Mouse (Mus musculus) limb, embryonic 10.5 days (tissue): ENCODE results near the gene Tax1bp3. TPM values are rescaled to one million over a fixed set of nuclear protein-coding genes. Genes with fewer than 3 reads are reported as not detected.

Experiments used
- DNase-seq: peaks from one replicate; pipeline ENCODE4 v3.0.0-alpha.2; 2017; ENCODE audit warnings: low spot score
- H3K27ac ChIP-seq: fragments of 300-500 bp; sonication (generic); 2 replicates; pipeline ENCODE4 v1.5.1; 2016; ENCODE audit warnings: mild to moderate bottlenecking
- H3K27me3 ChIP-seq: fragments of 300-500 bp; sonication (generic); 2 replicates; pipeline ENCODE4 v1.6.1; 2016; ENCODE audit warnings: low read depth, mild to moderate bottlenecking; ENCODE audit not compliant: poor library complexity, severe bottlenecking
- H3K36me3 ChIP-seq: fragments of 300-500 bp; sonication (generic); 2 replicates; pipeline ENCODE4 v1.6.1; 2016; ENCODE audit warnings: mild to moderate bottlenecking, moderate library complexity
- H3K4me1 ChIP-seq: fragments of 300-500 bp; sonication (generic); 2 replicates; pipeline ENCODE4 v1.6.1; 2016
- H3K4me3 ChIP-seq: fragments of 300-500 bp; sonication (generic); 2 replicates; pipeline ENCODE4 v1.5.1; 2016; ENCODE audit warnings: mild to moderate bottlenecking, moderate library complexity
- H3K9me3 ChIP-seq: fragments of 300-500 bp; sonication (generic); replicated peaks from 2 replicates; pipeline ENCODE4 v1.6.1; 2016; ENCODE audit warnings: mild to moderate bottlenecking
- WGBS: fragments of 180-500 bp; shearing (Covaris S2); methylation state at CpG from one replicate; pipeline ENCODE4 v1.1.7; 2016; 5-methylcytosine and 5-hydroxymethylcytosine counted together
- polyA plus RNA-seq: library from polyadenylated mRNA; unstranded; fragments of >200 nt; fragmentation: Nextera tagmentation; extraction: Ambion mirVana; gene quantifications from 2 replicates; pipeline ENCODE4 v1.2.1, GENCODE M21; 2016

Gene Tax1bp3
- polyA plus RNA-seq, 1 experiment from 2014 or later, result 226 TPM

DNA sequence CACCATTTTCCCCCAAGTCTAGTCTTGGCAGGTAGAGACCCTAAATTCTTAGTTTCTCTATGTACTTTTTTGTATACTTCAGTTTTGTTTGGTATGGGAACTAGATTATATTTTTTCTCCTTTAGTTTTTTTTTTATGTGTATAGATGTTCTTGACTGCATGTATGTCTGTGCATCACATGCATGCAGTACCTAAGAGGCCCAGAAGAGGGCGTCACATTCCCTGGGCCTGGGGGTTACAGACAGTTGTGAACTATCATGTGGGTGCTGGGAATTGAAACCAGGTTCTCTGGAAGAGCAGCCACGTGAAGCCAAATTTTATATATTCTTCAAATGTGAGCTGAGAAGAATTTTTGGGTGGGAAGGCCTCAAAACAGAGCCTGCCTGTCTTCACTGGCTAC lies 42.8 kb downstream of the Tax1bp3 start:
- Histone ChIP-seq H3K36me3 (no peaks in the 10 kb centered on the region), H3K4me1 (no peaks in the 10 kb centered on the region), H3K4me3 (no peak overlapping the region), H3K9me3 (no peaks in the 10 kb centered on the region), H3K27ac (no peak overlapping the region), H3K27me3 (no peaks in the 10 kb centered on the region)
- DNase-seq, result no peak
- 52% methylated on average over 2 of the region's 2 CpGs for WGBS

DNA sequence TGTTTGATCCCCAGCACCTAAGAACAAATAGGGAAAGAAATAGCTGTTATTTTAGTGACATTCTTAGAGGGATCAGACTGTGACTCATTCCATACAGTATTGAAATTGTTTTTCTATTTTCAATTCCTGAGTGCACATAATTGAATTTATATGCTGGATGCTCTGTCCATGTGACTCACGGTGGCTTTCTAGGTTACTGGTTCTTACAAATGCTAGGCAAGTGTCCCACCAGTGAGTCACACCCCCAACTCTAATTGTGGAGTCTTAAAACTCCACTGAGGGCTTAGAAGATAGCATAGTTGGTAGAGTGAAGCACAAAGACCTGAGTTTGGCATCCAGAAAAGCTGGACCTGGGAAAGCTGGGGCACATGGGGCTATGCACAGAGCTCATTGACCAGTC lies 43.8 kb downstream of the Tax1bp3 start:
- no peak overlapping the region for H3K27ac ChIP-seq
- DNase-seq, result no peak
- no peaks in the 10 kb centered on the region for H3K9me3 ChIP-seq
- H3K4me1 ChIP-seq, result no peaks in the 10 kb centered on the region
- H3K36me3 ChIP-seq, result no peaks in the 10 kb centered on the region
- no peak overlapping the region for H3K4me3 ChIP-seq
- WGBS, result 86% methylated on average over 1 of the region's 1 CpGs
- no peaks in the 10 kb centered on the region for H3K27me3 ChIP-seq

DNA sequence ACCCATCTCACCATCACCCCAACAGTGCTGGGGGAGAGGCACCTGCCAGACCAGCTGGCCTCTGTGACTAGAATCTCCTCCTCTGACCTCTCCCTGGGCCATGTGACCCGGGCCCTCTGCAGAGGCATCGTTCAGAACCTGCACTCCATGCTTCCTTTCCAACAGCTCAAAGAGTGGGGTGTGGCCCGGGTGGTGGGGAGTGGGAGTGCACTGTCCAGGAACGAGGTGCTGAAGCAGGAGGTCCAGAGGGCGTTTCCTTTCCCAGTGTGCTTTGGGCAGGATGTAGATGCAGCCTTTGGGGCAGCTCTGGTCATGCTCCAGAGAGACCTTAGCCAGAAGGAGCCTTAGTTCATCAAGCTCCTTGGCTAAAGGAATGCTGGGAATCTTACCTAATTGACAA lies 46.0 kb downstream of the Tax1bp3 start:
- H3K27ac ChIP-seq, result no peak overlapping the region
- WGBS, result 39% methylated on average over 5 of the region's 5 CpGs
- H3K4me1 ChIP-seq, result no peaks in the 10 kb centered on the region
- H3K36me3 ChIP-seq, result no peaks in the 10 kb centered on the region
- H3K4me3 ChIP-seq, result no peak overlapping the region
- no peaks in the 10 kb centered on the region for H3K27me3 ChIP-seq
- H3K9me3 ChIP-seq, result no peaks in the 10 kb centered on the region
- DNase-seq, result no peak

DNA sequence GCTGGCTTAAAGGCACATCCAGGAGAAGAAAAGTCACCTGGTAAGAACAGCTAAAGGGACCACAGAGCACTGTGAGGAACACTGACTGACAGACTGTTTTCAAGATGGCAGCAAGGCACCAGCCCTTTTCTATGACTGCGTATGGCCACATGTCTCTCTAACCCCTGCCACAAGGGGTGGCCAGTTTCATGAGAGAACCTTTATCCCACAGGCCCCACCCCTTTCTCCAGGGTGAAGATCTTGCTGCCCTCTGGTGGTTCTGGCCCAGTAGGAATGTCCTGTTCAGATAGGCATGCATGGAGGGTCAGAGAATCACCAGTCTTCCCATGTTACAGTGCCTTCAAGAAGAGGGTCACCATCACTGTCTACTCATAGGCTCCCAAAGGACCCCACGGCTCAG lies 47.1 kb downstream of the Tax1bp3 start:
- Histone ChIP-seq H3K4me3 (no peak overlapping the region), H3K36me3 (no peaks in the 10 kb centered on the region), H3K27me3 (no peaks in the 10 kb centered on the region), H3K4me1 (no peaks in the 10 kb centered on the region), H3K9me3 (no peaks in the 10 kb centered on the region; the same call in 1 of the 2 replicates), H3K27ac (no peak overlapping the region)
- no peak for DNase-seq
- WGBS, result 79% methylated on average over 2 of the region's 2 CpGs

DNA sequence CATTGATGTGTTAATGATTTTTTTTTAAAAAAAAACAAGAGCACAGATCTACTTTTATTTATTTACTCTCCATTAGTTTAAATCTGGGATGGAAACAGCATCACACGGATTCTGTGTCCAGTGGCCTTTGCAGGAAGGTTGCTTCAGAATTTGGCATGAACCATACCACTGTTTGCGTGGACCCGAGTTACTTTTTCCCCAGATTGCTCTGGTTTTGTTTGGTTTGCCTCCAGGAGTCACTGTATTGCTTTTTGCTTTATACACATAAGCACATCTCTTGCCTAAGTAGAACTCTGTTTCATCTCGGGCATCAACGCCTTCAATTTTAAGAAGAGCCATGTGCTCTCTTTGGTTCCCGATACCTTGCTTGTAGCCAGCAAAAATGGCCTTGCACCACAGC lies 49.0 kb downstream of the Tax1bp3 start:
- no peak for DNase-seq
- Histone ChIP-seq H3K4me3 (no peak overlapping the region), H3K9me3 (no peaks in the 10 kb centered on the region; the same call in 1 of the 2 replicates), H3K36me3 (no peaks in the 10 kb centered on the region), H3K4me1 (no peaks in the 10 kb centered on the region), H3K27ac (no peak overlapping the region), H3K27me3 (no peaks in the 10 kb centered on the region)
- 94% methylated on average over 6 of the region's 6 CpGs for WGBS

DNA sequence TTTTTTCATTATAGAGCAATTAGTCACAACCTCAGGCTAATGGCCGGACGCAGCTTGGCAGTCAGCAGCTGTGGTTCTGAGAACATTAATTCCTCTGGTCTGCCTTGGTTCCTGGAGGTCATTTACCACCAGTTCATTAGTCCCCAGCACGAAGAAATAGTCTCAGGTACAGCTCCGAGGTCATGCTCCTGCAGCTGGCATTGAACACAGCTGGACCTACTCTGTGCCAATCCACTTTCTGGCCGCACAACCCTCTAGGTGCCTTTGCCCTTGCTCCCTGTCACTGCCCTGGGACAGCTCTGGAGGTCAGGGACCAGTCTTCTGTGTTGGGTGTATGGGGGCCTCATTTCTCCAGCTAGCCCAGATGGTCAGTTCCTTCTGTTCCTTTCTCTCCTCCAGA lies 52.0 kb downstream of the Tax1bp3 start:
- no peak for DNase-seq
- Histone ChIP-seq H3K27ac (no peak overlapping the region), H3K27me3 (no peaks in the 10 kb centered on the region), H3K9me3 (no peaks in the 10 kb centered on the region; the same call in 1 of the 2 replicates), H3K4me1 (no peaks in the 10 kb centered on the region), H3K36me3 (no peaks in the 10 kb centered on the region), H3K4me3 (no peak overlapping the region)
- WGBS, result 83% methylated on average over 5 of the region's 5 CpGs

DNA sequence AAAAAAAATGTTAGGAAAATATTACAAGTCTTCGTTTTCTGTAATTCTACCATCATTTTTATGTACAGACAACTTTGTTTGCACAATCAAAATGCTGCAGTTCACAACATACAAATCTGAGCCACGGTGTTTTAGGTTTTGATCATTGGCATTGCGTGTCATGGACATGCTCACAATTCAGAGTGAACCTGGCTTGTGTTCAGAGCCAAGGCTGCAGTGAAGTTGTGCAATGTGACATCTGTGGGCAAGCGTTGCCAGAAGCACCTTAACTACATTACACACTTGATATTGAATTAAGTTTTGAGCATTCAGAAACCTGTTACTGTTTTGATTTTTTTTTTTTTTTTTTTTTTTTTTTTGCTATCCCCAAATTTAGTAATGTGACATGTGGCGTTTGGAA lies 53.2 kb downstream of the Tax1bp3 start:
- Histone ChIP-seq H3K4me1 (no peaks in the 10 kb centered on the region), H3K36me3 (no peaks in the 10 kb centered on the region), H3K27me3 (no peaks in the 10 kb centered on the region), H3K4me3 (no peak overlapping the region), H3K27ac (no peak overlapping the region), H3K9me3 (no peaks in the 10 kb centered on the region; the same call in 1 of the 2 replicates)
- WGBS, result 93% methylated on average over 5 of the region's 5 CpGs
- no peak for DNase-seq

DNA sequence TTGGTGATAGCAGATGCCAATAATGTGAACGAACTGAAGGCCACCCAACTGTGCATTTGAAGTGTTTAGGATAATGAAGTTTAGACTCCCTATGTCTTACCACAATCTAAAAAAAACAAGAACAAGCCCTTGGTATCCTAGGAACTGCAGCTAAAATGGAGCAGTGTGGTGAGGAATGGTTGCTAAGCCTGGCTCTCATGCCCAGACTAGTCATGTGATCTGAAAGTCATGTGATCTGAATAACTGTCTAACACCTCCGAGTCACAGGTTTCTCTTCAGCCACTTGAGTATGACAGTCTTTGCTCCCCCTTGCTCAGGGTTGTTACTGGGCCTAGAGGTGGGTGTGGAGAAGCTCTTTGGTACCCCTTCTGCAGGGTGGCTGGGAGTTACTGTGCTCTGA lies 55.6 kb downstream of the Tax1bp3 start:
- H3K36me3 ChIP-seq, result no peaks in the 10 kb centered on the region
- H3K9me3 ChIP-seq, result no peaks in the 10 kb centered on the region; the same call in 1 of the 2 replicates
- no peak overlapping the region for H3K27ac ChIP-seq
- H3K4me1 ChIP-seq, result peaks cover 3% of the 10 kb centered on the region; the same call in 1 of the 2 replicates
- H3K4me3 ChIP-seq, result no peak overlapping the region
- WGBS, result 59% methylated on average over 2 of the region's 2 CpGs
- no peak for DNase-seq
- H3K27me3 ChIP-seq, result no peaks in the 10 kb centered on the region

Other genes with a start within 250 kb of the Tax1bp3 start
- 1.0 and 1.5 TPM in 2 replicates for gene Atp2a3, start 215.9 kb upstream of the Tax1bp3 start, polyA plus RNA-seq
- 0.68 and 0.84 TPM in 2 replicates for gene P2rx1, start 178.0 kb upstream of the Tax1bp3 start, polyA plus RNA-seq
- 3.6 and 6.3 TPM in 2 replicates for gene Camkk1, start 158.1 kb upstream of the Tax1bp3 start, polyA plus RNA-seq
- gene Ncbp3, start 129.3 kb upstream of the Tax1bp3 start, polyA plus RNA-seq, result 13.5 and 14.7 TPM in 2 replicates
- 0.48 and 0.58 TPM in 2 replicates for gene Itgae, start 86.5 kb upstream of the Tax1bp3 start, polyA plus RNA-seq
- 25.5 and 25.7 TPM in 2 replicates for gene Haspin, start 38.8 kb upstream of the Tax1bp3 start, polyA plus RNA-seq
- gene P2rx5, start 16.7 kb upstream of the Tax1bp3 start, polyA plus RNA-seq, result 0.20 and 0.24 TPM in 2 replicates
- 114 and 133 TPM in 2 replicates for gene Emc6, start within 50 bp of the Tax1bp3 start, polyA plus RNA-seq
- 16.7 and 21.0 TPM in 2 replicates for gene Ctns, start 22.0 kb downstream of the Tax1bp3 start, polyA plus RNA-seq
- 0.56 and 1.3 TPM in 2 replicates for gene Shpk, start 22.4 kb downstream of the Tax1bp3 start, polyA plus RNA-seq
- 0.26 TPM in 1 of 2 replicates, not detected in the other for gene Trpv1, start 57.2 kb downstream of the Tax1bp3 start, polyA plus RNA-seq
- 0.06 TPM in 1 of 2 replicates, not detected in the other for gene Trpv3, start 90.3 kb downstream of the Tax1bp3 start, polyA plus RNA-seq
- gene Aspa, start 152.5 kb downstream of the Tax1bp3 start, polyA plus RNA-seq, result 0.10 TPM in 1 of 2 replicates, not detected in the other
- not detected in 2 replicates for gene Gm49340, start 152.7 kb downstream of the Tax1bp3 start, polyA plus RNA-seq
- not detected in 2 replicates for gene Spata22, start 152.7 kb downstream of the Tax1bp3 start, polyA plus RNA-seq
- gene Olfr20, start 173.7 kb downstream of the Tax1bp3 start, polyA plus RNA-seq, result not detected in 2 replicates
- not detected in 2 replicates for gene Olfr376, start 194.2 kb downstream of the Tax1bp3 start, polyA plus RNA-seq
- not detected in 2 replicates for gene Olfr1, start 222.5 kb downstream of the Tax1bp3 start, polyA plus RNA-seq